In genomic region chr3:37653935-37654729, GRCm38 (mm10) we compare ENCODE assay signal across 8 mouse cellular contexts. TPM values are rescaled to one million over a fixed set of nuclear protein-coding genes. Genes with fewer than 3 reads are reported as not detected.
A peak's percentile ranks its signal among the peaks of the same experiment; 100 is the strongest.
DNase-seq lines count a peak whose midpoint lies in the region; ATAC-seq and TF ChIP-seq lines count a peak whose summit lies in the region.

No protein-coding gene starts in this region.

- peak overlapping the region; percentile 40 for H3K4me2 ChIP-seq in forebrain, embryonic 15.5 days (replicated peaks)
- peak overlapping the region; percentile 49 for H3K4me2 ChIP-seq in liver, embryonic 14.5 days (ENCODE audit: low read depth)
- peak overlapping the region; percentile 48 for H3K4me2 ChIP-seq in neural tube, embryonic 12.5 days (replicated peaks)

- no peaks in the 10 kb centered on the region for H3K4me1 ChIP-seq in cerebellum, adult 2 months (ENCODE audit: control insufficient read depth, insufficient read depth, low read length)
- peaks cover 17% of the 10 kb centered on the region for H3K4me1 ChIP-seq in forebrain, embryonic 15.5 days
- H3K4me1 ChIP-seq in liver, embryonic 14.5 days (replicated peaks; ENCODE audit: control insufficient read depth in 2 of 2, insufficient read depth in 2 of 2, low read length in 1 of 2) = peaks cover 5 to 29% of the 10 kb centered on the region in 2 experiments
- H3K4me1 ChIP-seq in neural tube, embryonic 12.5 days = peaks cover 16% of the 10 kb centered on the region; the same call in 1 of the 2 replicates

- H3K27ac ChIP-seq in cerebellum, adult 2 months (ENCODE audit: insufficient read depth, low read length) = no peak overlapping the region
- no peak overlapping the region for H3K27ac ChIP-seq in forebrain, embryonic 15.5 days (replicated peaks)
- H3K27ac ChIP-seq in liver, embryonic 14.5 days = no peak overlapping the region
- H3K27ac ChIP-seq in neural tube, embryonic 12.5 days = no peak overlapping the region

- WGBS in cerebellum, adult 2 months = 10% methylated on average over 16 of the region's 16 CpGs
- 13% methylated on average over 16 of the region's 16 CpGs for WGBS in forebrain, embryonic 15.5 days
- 2% methylated on average over 16 of the region's 16 CpGs for WGBS in liver, embryonic 14.5 days (ENCODE audit: insufficient replicate concordance)
- 19% methylated on average over 16 of the region's 16 CpGs for WGBS in neural tube, embryonic 12.5 days

- H3K9me3 ChIP-seq in forebrain, embryonic 15.5 days = no peaks in the 10 kb centered on the region
- no peaks in the 10 kb centered on the region for H3K9me3 ChIP-seq in liver, embryonic 14.5 days (ENCODE audit: control insufficient read depth, low read length)
- no peaks in the 10 kb centered on the region for H3K9me3 ChIP-seq in neural tube, embryonic 12.5 days

- peak overlapping the region; percentile 40 for H3K4me3 ChIP-seq in cerebellum, adult 2 months (replicated peaks; ENCODE audit: insufficient read depth, low read depth, low read length)
- H3K4me3 ChIP-seq in forebrain, embryonic 15.5 days = peak overlapping the region; percentile 24
- H3K4me3 ChIP-seq in liver, embryonic 14.5 days (ENCODE audit: insufficient read depth in 1 of 2, low read depth in 2 of 2, low read length in 2 of 2) = peak overlapping the region; percentile 7 to 53
- H3K4me3 ChIP-seq in neural tube, embryonic 12.5 days = no peak overlapping the region

- no peak for TF ChIP-seq POLR2A in cerebellum, adult 2 months (IDR thresholded peaks at IDR 0.05; ENCODE audit: borderline replicate concordance, insufficient read depth, low read length)

- TF ChIP-seq CTCF in cerebellum, adult 2 months (IDR thresholded peaks at IDR 0.05; ENCODE audit: borderline replicate concordance, insufficient read depth, low read depth, low read length) = no peak
- no peak for TF ChIP-seq CTCF in liver, embryonic 14.5 days (IDR thresholded peaks at IDR 0.05; ENCODE audit: low read depth)

- TF ChIP-seq EP300 in liver, embryonic 14.5 days (IDR thresholded peaks at IDR 0.05; ENCODE audit: low read depth) = no peak

- DNase-seq in cerebellum, adult 2 months = no peak
- DNase-seq in cerebellum, postnatal 25 days = no peak
- DNase-seq in T-cell, adult 2 months (ENCODE audit: low spot score) = peak; percentile 26
- DNase-seq in induced T-regulatory cell, adult 2 months (ENCODE audit: low read depth) = peak; percentile 82
- no peak for DNase-seq in liver, embryonic 14.5 days (ENCODE audit: low read depth in 3 of 3, low spot score in 3 of 3)
- DNase-seq in layer of hippocampus, postnatal 14 days (ENCODE audit: low spot score in 2 of 2) = no peak

- no peaks in the 10 kb centered on the region for H3K36me3 ChIP-seq in forebrain, embryonic 15.5 days
- no peaks in the 10 kb centered on the region for H3K36me3 ChIP-seq in liver, embryonic 14.5 days (replicated peaks; ENCODE audit: control insufficient read depth, insufficient read depth, low read depth)
- no peaks in the 10 kb centered on the region for H3K36me3 ChIP-seq in neural tube, embryonic 12.5 days

- no peaks in the 10 kb centered on the region for H3K27me3 ChIP-seq in cerebellum, adult 2 months (ENCODE audit: control insufficient read depth, insufficient read depth, low read length)
- peaks cover 5% of the 10 kb centered on the region; the same call in 1 of the 2 replicates for H3K27me3 ChIP-seq in forebrain, embryonic 15.5 days
- H3K27me3 ChIP-seq in liver, embryonic 14.5 days (ENCODE audit: control insufficient read depth, insufficient read depth, low read length) = peaks cover 12% of the 10 kb centered on the region
- peaks cover 27% of the 10 kb centered on the region; the same call in 1 of the 2 replicates for H3K27me3 ChIP-seq in neural tube, embryonic 12.5 days (replicated peaks)

- 0 out of 2 replicates have a peak overlapping the region, but pooled peaks have one; percentile 11 for H3K9ac ChIP-seq in forebrain, embryonic 15.5 days (replicated peaks)
- H3K9ac ChIP-seq in liver, embryonic 14.5 days (replicated peaks) = peak overlapping the region; percentile 31; the same call in 1 of the 2 replicates
- H3K9ac ChIP-seq in neural tube, embryonic 12.5 days = 0 out of 2 replicates have a peak overlapping the region, but pooled peaks have one; percentile 21

- peak; percentile 51; the same call in 1 of the 2 replicates for ATAC-seq in forebrain, embryonic 15.5 days (replicated peaks)
- ATAC-seq in liver, embryonic 14.5 days (ENCODE audit: insufficient read depth) = peak; percentile 48
- no peak for ATAC-seq in neural tube, embryonic 12.5 days (ENCODE audit: low FRiP score, low read depth)

RNA-seq across cellular contexts. Expression of gene Spry1, which starts 14.4 kb away (rescaled TPM):
- 11.6 and 11.8 TPM in 2 replicates for polyA plus RNA-seq in cerebellum, adult 2 months (2012; rRNA removed)
- polyA plus RNA-seq in forebrain, embryonic 15.5 days (2015; fragmentation: Nextera tagmentation; extraction: Ambion mirVana) = 4.3 and 5.6 TPM in 2 replicates
- polyA plus RNA-seq in liver, embryonic 14.5 days (2012; rRNA removed) = 3.4 and 4.0 TPM in 2 replicates
- polyA plus RNA-seq in liver, embryonic 14.5 days (2014; fragmentation: Nextera tagmentation; extraction: Ambion mirVana) = 2.1 and 2.4 TPM in 2 replicates
- polyA plus RNA-seq in neural tube, embryonic 12.5 days (2016; fragmentation: Nextera tagmentation; extraction: Ambion mirVana) = 5.0 and 6.9 TPM in 2 replicates
- total RNA-seq in layer of hippocampus, postnatal 14 days (2021) = 10 to 100 TPM; 15.1 to 16.8 TPM

Comparison
In these comparisons a context has a peak if more than half of its experiments do, and no peak if none do; other contexts are left out.
1. DNase-seq: peak in T-cell, adult 2 months (single experiment) and induced T-regulatory cell, adult 2 months (single experiment); none in cerebellum, adult 2 months (0 of 2), cerebellum, postnatal 25 days (0 of 2), liver, embryonic 14.5 days (0 of 3) and layer of hippocampus, postnatal 14 days (0 of 2).
2. Peak in every context shown above with its lines, with median percentiles within 50 percentile points of each other: H3K4me2 ChIP-seq and H3K9ac ChIP-seq.